Mouse (Mus musculus) kidney, postnatal 14 days (tissue): Measurements from ENCODE around the gene Ss18l2.

Experiments used
- DNase-seq: peaks from one replicate; pipeline ENCODE4 v3.0.0; 2022; ENCODE audit warnings: mixed read lengths

The Ss18l2 gene

GRCm38 (mm10) chr9:121760271-121761090 is 50.4 kb downstream of the Ss18l2 start:
- DNase-seq, result peak; percentile 86

GRCm38 (mm10) chr9:121761091-121761665 is 51.0 kb downstream of the Ss18l2 start:
- no peak for DNase-seq

GRCm38 (mm10) chr9:121761787-121762186 is 51.7 kb downstream of the Ss18l2 start:
- DNase-seq, result no peak

GRCm38 (mm10) chr9:121762248-121762647 is 52.1 kb downstream of the Ss18l2 start:
- no peak for DNase-seq

GRCm38 (mm10) chr9:121762761-121763160 is 52.6 kb downstream of the Ss18l2 start:
- no peak for DNase-seq
